Mouse (Mus musculus): ENCODE data around the gene Pdha1.

Pdha1 gene

DNA sequence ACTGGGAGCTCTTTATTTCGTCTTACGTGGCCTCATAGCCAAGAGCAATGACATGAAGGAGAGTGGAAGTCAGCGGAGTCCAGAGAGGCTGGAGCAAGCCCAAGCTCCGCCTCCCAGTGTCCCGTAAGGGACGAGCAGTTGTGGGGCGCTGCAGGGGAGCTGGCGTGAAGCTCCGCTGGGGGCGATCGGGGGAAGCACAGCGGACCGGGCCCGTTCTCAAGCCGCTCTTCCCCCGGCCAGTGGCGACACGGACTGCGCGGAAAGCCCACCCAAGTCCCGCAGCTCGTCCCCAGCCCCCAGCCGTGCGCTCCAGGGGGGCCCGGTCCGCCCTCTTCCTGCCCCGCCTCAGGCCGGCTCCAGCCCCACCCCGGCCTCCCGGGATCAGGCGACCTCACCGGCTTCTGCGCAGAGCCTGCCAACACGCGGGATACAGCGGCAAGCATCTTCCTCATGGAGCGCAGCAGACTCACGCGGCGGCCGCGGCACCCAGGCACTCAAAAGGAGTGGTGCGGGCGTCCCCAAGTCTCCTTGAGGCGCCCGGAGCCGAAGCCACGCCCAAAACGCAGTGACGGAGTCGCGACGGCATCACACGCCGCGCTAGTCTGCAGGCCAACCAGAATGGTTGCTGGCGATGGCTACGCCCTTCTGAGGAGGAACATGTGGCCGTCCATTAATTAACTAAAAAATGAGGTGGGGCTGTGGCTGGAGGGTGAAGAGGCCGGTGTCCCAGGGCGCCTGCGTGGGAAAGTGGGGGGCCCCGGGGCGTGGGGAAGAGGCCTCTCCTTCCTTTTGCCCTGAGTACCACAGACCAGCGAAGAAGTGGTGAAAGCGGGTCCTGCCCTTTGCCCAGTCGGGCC is at the start of gene Pdha1:
Pdha1 (minus strand) TSS at position 553 of the 857 bp plus-strand sequence.
- peak; percentile 86 to 95 for DNase-seq

DNA sequence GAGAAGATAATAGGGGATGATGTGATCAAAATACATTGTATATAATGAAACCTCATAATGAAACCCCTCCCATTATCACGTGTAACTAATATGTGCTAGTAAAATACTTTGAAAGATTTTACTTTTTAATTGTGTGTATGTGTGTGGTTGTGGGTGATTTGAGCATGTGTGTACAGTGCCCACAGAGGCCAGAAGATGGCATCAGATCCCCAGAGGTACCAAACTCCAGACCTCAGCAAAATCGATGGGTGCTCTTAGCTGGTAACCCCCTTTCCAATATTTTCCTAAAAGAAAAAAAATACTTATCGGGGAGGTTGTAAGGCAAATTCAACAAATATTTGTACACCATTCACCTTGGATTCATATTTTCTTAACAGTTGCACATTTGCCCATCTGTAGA is 40.8 kb upstream of the Pdha1 start:
- DNase-seq: peak in 1 of 2 experiments; percentile 1

DNA sequence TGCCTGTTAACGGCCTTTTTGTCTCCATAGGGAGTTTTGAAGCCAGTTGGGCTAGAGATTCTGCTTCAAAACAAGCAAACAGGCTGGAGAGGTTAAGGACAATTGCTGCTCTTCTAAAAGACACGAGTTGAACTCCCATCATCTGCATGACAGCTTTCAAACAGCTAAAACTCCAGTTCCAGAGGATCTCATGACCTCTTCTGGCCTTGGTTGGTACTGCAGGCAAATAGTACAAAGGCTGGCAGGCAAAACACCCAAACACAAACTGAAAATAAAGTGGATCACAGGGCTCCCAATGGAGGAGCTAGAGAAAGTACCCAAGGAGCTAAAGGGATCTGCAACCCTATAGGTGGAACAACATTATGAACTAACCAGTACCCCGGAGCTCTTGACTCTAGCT is 31.9 kb upstream of the Pdha1 start:
- DNase-seq: peak; percentile 59 to 82

DNA sequence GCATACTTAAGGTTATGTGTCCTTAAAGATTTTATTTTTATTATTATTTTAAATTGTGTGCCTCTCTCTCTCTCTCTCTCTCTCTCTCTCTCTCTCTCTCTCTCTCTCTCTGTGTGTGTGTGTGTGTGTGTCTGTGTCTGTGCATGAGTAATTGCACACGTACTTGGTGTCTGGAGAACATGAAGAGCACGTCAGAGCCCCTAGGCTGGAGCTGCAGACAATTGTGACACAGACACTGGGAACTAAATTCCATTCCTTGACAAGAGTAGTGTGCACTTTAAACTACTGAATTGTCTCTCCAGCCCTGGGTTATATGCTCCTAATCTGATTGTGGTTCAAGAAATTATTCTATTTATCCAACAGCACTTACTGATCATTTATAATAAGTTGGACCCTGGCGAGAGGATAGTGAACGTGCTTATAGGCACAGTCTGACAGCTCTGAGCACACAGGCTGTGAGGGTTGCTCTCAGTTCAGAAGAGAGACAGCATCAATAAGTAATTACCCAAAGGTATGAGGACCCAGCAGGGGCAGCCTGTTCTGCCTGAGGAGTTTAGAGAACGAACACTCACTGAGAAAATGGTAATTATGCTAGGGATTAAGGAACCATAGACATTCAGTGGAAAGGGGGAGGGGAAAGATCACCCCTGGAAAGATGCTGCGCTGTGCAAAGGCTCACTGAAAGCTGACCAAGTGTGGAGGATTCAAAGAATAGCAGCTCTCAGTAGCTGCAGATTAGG is 28.2 kb upstream of the Pdha1 start:
- DNase-seq: no peak

DNA sequence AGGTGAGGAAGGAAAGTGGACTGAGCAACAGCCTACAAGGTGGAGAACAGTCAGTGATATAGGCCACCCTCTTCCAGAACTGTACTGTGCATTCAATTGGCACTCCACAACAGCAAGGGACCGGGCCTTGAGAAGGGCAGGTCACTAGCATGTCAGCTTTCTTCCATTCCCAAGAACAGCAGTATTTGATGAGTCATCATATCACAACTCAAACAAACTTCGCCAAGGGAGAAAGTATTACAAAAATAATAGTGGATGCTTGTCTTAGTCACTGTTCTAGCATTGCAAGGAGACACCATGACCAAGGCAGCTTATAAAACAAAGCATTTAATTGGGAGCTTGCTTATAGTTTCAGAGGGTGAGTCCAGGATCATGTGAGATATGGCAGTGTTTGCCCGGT is 26.0 kb upstream of the Pdha1 start:
- no peak for DNase-seq

DNA sequence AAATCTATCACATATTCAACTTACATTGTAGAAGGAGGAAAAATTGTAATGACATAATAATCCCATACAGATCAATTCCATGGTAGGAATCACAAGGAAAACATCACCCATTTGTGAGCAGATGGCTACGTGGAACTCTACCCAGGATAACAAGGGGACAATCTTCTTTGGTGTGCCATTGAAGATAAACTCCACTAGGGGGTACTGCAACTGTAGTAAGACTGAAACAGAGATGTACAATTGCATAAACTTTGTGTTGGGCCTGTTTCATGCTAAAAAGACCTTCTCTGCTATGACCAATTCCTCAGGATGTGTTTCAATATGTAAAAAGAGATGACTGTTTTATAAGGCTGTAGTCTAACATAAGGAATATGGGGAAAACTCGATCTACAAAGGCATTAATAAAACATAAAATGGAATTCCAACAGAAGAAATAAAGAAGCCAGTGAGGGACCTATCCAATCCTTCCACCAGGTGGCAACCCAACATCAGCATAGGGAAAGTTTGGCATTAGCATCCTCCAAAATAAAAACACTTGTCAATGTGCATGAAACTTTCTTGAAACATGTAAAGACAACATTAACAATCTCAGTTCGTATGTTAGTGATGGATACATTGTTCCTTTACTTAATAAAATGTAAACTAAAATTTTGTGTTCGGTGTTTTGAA is 15.1 kb upstream of the Pdha1 start:
- peak in 1 of 2 experiments; percentile 14 for DNase-seq

DNA sequence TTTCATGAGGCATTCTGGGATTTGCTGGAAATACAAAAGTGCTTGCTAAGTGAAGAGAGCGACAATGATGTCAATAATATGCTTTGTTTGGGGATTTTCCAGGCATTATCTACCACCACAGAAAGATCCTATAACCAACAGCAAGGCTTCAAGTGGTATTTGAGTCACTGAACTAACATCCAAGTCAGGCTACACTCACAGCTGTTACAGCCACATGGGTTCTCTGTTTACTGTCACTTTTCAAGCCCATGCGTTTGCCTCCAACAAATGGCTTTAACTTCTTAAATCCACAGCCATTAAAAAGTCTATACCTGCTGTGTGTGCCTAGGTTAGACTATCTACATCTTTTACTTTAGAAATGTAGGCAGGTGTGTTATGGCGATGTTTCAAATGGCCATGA is 10.6 kb upstream of the Pdha1 start:
- DNase-seq: no peak

DNA sequence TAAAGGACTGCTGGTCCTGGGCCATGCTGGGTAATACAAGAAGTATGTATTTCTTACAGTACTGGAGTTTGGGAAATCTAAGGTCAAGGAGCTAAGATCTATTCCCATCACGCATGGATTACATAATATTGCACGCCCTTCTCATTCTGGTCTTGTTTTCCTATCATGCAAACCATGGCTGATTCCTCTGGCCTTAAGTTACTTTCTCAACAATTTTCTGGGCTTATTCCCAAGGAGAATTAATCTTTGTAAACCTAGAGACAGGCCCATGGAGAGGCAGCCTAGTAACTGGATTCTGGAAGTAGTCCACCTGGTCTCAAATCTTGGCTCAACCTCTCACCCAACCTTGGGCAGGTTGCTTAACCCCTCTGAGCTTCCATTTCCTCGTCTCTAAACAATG is 9.2 kb upstream of the Pdha1 start:
- no peak for DNase-seq

DNA sequence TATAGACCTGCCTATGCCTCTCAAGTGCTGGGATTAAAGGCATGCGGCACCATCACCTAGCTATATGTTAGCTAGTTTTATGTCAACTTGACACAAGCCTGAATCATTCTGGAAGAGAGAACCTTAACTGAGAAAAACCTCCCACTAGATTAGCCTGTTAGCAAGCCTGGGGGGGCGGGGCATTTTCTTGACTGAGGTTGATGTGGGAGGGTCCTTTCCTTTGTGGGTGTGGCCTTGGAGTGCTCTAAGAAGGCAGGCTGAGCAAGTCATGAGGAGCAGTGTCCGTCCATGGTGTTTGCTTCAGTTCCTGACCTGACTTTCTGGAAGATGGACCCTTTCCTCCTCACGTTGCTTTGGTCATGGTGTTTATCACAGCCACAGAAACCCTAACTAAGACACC is 8.6 kb upstream of the Pdha1 start:
- DNase-seq: no peak

DNA sequence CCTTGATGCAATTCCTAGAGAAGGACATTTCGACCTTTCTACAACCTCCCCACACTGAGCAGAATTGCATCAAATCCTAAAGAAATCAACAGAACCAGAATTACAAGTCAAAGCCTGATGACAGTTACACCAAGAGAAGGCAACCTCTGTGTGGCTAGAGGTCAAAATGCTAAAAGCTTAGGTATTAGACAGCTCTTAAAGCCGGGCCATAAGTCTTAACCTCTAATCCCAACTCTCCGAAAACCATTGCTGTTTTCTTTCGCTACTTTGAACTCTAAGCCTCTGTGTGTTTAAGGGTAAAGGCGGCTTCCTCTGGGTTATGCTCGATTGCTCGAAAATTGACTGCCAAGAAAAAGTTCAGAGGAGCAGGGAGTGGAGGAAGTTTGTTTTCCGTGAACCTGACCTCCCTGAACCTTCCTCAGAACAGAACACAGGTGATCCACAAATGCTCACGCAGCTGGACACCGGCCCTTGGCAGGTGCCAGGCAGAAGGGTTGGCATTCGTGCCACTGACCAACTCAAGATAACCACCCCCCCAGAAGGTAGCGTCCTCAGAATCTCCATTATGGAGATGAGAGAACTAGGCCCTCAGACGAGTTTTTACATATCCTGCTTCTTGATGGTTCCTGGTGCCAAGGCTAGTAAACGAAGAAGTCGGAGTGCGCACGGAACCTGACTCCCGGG is 894 bp downstream of the Pdha1 start:
- peak; percentile 32 to 75 for DNase-seq

DNA sequence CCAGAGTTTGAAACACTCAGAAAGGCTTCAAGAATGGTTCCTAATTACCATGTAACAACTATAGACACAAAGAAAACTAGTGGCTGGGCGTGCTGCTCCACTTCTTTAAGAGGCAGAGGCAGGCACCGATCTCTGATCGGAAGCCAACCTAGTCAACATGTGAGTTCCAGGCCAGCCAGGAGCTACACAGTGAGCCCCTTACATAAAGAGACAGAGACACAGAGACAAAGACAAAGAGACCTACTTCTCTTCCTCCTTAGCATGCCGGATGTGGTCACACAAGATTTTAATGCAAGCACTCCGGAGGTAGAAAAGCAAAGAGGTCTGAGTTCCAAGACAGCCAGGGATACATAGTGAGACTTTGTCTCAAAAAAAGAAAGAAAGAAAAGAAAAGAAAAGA is 2.1 kb downstream of the Pdha1 start:
- no peak for DNase-seq

DNA sequence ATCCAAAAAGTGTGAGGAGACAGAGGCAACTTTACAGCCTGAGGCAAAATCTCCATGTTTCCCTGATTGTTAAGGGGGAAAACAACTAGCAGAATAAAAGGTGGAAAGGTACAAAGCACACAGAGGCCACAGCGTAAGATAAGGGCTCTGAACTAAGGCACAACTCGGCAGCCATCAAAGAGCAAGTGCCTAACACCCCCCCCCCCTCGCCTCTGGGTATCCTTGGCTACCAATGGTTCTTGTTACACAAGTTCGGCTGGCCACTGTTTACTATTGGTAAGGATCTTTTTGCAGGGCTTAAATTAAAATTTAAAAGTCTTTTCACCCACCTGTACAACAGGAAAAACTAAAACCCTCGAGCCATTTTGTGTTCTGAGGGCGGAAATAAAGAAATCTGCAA is 2.5 kb downstream of the Pdha1 start:
- DNase-seq: no peak

DNA sequence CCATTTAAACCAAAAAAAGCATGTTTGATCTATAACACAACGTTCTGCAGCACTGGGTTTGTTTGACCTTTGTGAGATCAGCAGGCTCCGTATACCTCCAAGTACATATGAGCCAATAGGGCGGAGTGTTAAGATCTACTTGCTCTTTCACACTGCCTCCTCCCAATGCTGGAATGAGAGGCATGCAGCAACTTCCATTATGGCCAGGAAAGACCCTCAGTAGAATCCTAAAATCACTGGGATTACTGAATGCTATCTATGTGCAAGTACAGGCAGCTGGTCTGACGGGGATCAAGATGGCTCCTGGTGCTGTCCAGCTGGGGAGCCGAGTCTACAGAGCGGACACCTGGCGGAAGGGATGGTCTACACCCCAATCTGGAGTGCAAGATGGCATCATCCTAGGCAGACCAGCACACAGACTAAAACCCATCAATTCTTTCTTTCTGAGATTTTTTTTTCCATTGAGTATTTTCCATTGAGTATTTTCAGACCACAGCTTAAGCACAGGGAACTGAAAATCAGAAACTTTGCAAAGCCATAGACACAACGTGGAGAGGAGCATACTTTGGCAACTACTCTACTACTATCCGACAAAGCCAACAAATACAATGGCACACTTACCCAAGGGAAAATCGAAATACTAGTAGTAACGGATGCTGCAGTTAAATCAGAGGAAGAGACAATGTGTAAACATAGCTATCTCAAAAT is 3.9 kb downstream of the Pdha1 start:
- DNase-seq: no peak

DNA sequence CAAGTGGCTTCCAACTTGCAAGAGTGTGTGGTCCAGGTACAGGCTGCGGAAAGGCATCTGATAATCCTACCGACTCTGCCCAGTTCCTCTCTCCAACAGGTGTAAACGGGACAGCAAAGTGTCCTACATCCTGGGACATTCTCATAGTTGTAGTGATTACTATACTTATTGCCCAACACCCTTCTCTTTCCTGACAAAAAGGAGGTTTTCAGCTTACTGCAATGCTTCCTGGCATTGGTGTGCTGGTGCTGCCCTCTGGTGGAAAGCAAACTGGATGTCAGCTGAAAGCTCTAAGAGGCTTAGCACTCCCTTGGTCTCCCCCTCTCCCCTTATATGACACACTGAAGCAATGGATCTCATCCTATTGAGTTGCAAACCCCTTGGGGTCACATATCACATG is 21.6 kb downstream of the Pdha1 start:
- DNase-seq: peak; percentile 48 to 55

DNA sequence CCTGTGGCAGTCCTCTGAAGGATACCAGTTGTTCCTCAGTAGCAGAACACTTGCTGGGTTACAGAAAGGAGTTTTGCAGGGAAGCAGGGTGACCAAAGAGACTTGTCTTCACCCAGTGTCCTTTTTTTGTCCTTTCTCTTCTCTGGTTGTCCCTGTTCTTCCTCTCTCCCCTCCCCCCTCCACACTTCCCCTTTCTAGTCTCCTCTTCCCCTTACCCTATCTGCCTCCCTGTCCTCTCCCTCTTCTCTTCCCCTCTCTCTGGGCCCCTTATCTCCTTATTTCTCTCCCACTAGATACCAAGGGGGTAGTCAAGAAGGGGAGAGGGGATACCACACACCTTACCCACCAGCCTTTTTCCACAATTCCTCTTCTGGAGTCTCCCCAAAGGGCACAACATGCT is 22.1 kb downstream of the Pdha1 start:
- no peak for DNase-seq

DNA sequence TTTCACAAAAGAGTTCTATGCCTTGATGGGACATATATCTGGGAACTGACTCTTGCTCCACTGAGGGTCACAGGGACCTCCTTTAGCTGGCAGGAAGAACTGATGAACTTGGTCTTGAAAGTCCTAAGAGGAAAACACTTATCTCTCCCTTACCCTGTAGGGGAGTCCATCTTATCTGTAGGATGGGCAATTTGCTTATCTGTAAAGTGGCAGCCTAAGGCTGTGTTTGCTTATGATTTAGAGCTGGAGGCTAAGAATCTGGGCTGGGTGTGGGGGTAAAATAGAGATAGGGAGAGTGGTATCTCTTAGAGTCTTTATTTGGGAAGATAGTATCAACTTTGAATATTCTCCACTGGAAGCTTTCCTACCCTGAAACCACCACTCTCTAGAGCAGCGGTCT is 24.4 kb downstream of the Pdha1 start:
- no peak for DNase-seq

DNA sequence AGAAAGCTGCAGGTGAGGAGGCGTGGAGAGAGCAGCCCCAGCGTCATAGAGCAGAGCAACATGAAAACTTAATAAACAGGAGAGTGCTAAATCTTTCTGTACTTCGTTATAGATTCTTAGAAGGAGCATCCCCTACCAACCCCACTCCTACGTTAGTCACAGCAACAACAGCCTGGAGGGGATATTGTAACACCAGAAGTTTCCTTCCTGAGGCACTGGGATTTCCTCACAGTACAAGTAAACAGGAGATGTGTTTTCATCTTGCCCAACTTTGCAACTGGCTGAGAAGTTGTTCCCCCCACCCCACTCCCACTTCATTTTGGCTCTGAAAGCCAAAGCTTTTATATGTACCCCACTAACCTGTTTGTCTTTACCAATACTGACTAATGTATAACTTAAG is 30.4 kb downstream of the Pdha1 start:
- DNase-seq: no peak

DNA sequence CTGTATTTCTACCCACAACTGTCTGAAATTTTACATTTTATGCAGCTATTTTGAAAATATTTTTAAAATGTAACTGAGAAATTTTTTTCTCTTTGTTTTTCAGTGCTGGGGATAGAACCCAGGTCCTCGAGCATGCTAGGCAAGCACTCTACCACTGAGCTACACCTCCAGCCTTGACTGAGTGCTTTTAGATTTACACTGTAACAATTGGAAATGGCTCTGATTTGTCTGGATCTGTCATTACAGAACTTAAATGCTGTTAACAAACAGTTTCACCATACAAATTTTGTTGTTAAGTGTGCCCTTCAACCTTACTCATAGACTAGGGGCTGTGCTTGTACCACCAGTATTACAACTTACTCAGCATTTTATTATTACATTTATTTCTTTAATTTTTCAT is 46.2 kb downstream of the Pdha1 start:
- DNase-seq: no peak
